Mouse (Mus musculus): ENCODE data around the gene Gpbar1.

GRCm38 (mm10) chr1:74236590-74237317 lies 41.6 kb upstream of the Gpbar1 start:
- no peak for TF ChIP-seq CTCF (conservative IDR thresholded peaks at IDR 0.05; ENCODE audit: low read length)
- no peak for TF ChIP-seq NANOG (IDR thresholded peaks at IDR 0.05; ENCODE audit: borderline replicate concordance, low read length)
- TF ChIP-seq POU5F1 (IDR thresholded peaks at IDR 0.05; ENCODE audit: borderline replicate concordance, low read length), result no peak
